Mouse (Mus musculus) embryonic facial prominence, embryonic 15.5 days (tissue): ENCODE measurements around the gene Psmb2. TPM values are rescaled to one million over a fixed set of nuclear protein-coding genes. Genes with fewer than 3 reads are reported as not detected.

Source experiments
- ATAC-seq: fragments of 200-750 bp; cut with Nextera tagmentation; 2 replicates; pipeline ENCODE4 v1.8.0; 2017; ENCODE audit warnings: low read depth, moderate TSS enrichment; ENCODE audit not compliant: insufficient number of reproducible peaks, low FRiP score, low TSS enrichment
- H3K27ac ChIP-seq: fragments of 300-500 bp; sonication (generic); replicated peaks from 2 replicates; pipeline ENCODE4 v1.5.1; 2015; ENCODE audit warnings: mild to moderate bottlenecking, inconsistent platforms
- H3K27me3 ChIP-seq: fragments of 300-500 bp; sonication (generic); 2 replicates; pipeline ENCODE4 v1.6.1; 2015; ENCODE audit warnings: inconsistent platforms
- H3K36me3 ChIP-seq: fragments of 300-500 bp; sonication (generic); 2 replicates; pipeline ENCODE4 v1.6.1; 2015; ENCODE audit warnings: mild to moderate bottlenecking, inconsistent platforms
- H3K4me1 ChIP-seq: fragments of 300-500 bp; sonication (generic); 2 replicates; pipeline ENCODE4 v1.6.1; 2015; ENCODE audit warnings: inconsistent platforms
- H3K4me2 ChIP-seq: fragments of 300-500 bp; sonication (generic); replicated peaks from 2 replicates; pipeline ENCODE4 v1.6.1; 2015; ENCODE audit warnings: mild to moderate bottlenecking, inconsistent platforms
- H3K4me3 ChIP-seq: fragments of 300-500 bp; sonication (generic); replicated peaks from 2 replicates; pipeline ENCODE4 v1.5.1; 2015; ENCODE audit warnings: mild to moderate bottlenecking, inconsistent platforms
- H3K9ac ChIP-seq: fragments of 300-500 bp; sonication (generic); 2 replicates; pipeline ENCODE4 v1.6.1; 2015; ENCODE audit warnings: inconsistent platforms
- H3K9me3 ChIP-seq: fragments of 300-500 bp; sonication (generic); replicated peaks from 2 replicates; pipeline ENCODE4 v1.6.1; 2016; ENCODE audit warnings: inconsistent platforms
- WGBS: fragments of 180-500 bp; shearing (Covaris S2); methylation state at CpG from one replicate; pipeline ENCODE4 v1.1.7; 2015; 5-methylcytosine and 5-hydroxymethylcytosine counted together
- polyA plus RNA-seq: library from polyadenylated mRNA; unstranded; fragments of >200 nt; fragmentation: Nextera tagmentation; extraction: Ambion mirVana; gene quantifications from 2 replicates; pipeline ENCODE4 v1.2.1, GENCODE M21; 2015

Psmb2 gene
- polyA plus RNA-seq, 1 experiment from 2014 or later = 431 TPM

- Histone ChIP-seq H3K27me3 (peaks cover 74% of the 10 kb centered on the region), H3K4me1 (peaks cover 33% of the 10 kb centered on the region), H3K9me3 (no peaks in the 10 kb centered on the region), H3K36me3 (no peaks in the 10 kb centered on the region), H3K4me2 (peak overlapping the region; percentile 40), H3K4me3 (peak overlapping the region; percentile 19), H3K27ac (no peak overlapping the region), H3K9ac (no peak overlapping the region)
- ATAC-seq = no peak
- 2% methylated on average over 18 of the region's 18 CpGs for WGBS
These were observed 54.7 kb downstream of the Psmb2 start for GRCm38 (mm10) chr4:126732111-126732510.

- no peak for ATAC-seq
These were observed 55.3 kb downstream of the Psmb2 start for GRCm38 (mm10) chr4:126732531-126733380.

GRCm38 (mm10) chr4:126734001-126734603 is 56.7 kb downstream of the Psmb2 start:
- Histone ChIP-seq H3K4me1 (peaks cover 33% of the 10 kb centered on the region), H3K9me3 (no peaks in the 10 kb centered on the region), H3K27ac (no peak overlapping the region), H3K4me3 (peak overlapping the region; percentile 39), H3K27me3 (peaks cover 94% of the 10 kb centered on the region), H3K9ac (no peak overlapping the region), H3K4me2 (peak overlapping the region; percentile 50), H3K36me3 (no peaks in the 10 kb centered on the region)
- ATAC-seq = no peak
- WGBS = 5% methylated on average over 16 of the region's 16 CpGs

More at GRCm38 (mm10) chr4:126732531-126733380, 55.3 kb downstream of the Psmb2 start:
- Histone ChIP-seq H3K36me3 (no peaks in the 10 kb centered on the region), H3K9me3 (no peaks in the 10 kb centered on the region), H3K4me2 (peak overlapping the region; percentile 40), H3K27me3 (peaks cover 80% of the 10 kb centered on the region), H3K9ac (no peak overlapping the region), H3K27ac (no peak overlapping the region), H3K4me1 (peaks cover 33% of the 10 kb centered on the region), H3K4me3 (peak overlapping the region; percentile 19; the same call in 1 of the 2 replicates)
- 4% methylated on average over 26 of the region's 26 CpGs for WGBS

- 4% methylated on average over 50 of the region's 51 CpGs for WGBS
- H3K4me2 ChIP-seq = peak overlapping the region; percentile 50
- no peak for ATAC-seq
- peak overlapping the region; percentile 39 for H3K4me3 ChIP-seq
- no peaks in the 10 kb centered on the region for H3K36me3 ChIP-seq
- no peaks in the 10 kb centered on the region for H3K9me3 ChIP-seq
- peaks cover 33% of the 10 kb centered on the region for H3K4me1 ChIP-seq
- H3K9ac ChIP-seq = no peak overlapping the region
- H3K27ac ChIP-seq = no peak overlapping the region
- peaks cover 96% of the 10 kb centered on the region for H3K27me3 ChIP-seq
These were observed 57.4 kb downstream of the Psmb2 start for GRCm38 (mm10) chr4:126734700-126735381.

GRCm38 (mm10) chr4:126735382-126736000 is 58.1 kb downstream of the Psmb2 start:
- Histone ChIP-seq H3K27me3 (peaks cover 89% of the 10 kb centered on the region), H3K4me2 (peak overlapping the region; percentile 50), H3K4me3 (peak overlapping the region; percentile 39), H3K36me3 (no peaks in the 10 kb centered on the region), H3K9me3 (no peaks in the 10 kb centered on the region), H3K4me1 (peaks cover 37% of the 10 kb centered on the region), H3K9ac (no peak overlapping the region), H3K27ac (no peak overlapping the region)
- 2% methylated on average over 51 of the region's 62 CpGs for WGBS
- no peak for ATAC-seq

GRCm38 (mm10) chr4:126736001-126736414 is 58.6 kb downstream of the Psmb2 start, which contains the start of gene Tfap2e:
Gene Tfap2e (minus strand): TSS chr4:126736240.
- H3K9me3 ChIP-seq = no peaks in the 10 kb centered on the region
- H3K9ac ChIP-seq = no peak within 1 kb of the TSS
- H3K36me3 ChIP-seq = no peaks in the 10 kb centered on the region
- H3K27me3 ChIP-seq = peaks cover 84% of the 10 kb centered on the region
- under 1% methylated on average over 32 of the region's 32 CpGs for WGBS
- H3K4me3 ChIP-seq = peak within 1 kb of the TSS; percentile 39
- H3K4me2 ChIP-seq = peak within 1 kb of the TSS; percentile 50
- no peak for ATAC-seq
- peaks cover 37% of the 10 kb centered on the region for H3K4me1 ChIP-seq
- H3K27ac ChIP-seq = no peak within 1 kb of the TSS

GRCm38 (mm10) chr4:126739966-126740676 is 62.7 kb downstream of the Psmb2 start:
- Histone ChIP-seq H3K27me3 (peaks cover 44% of the 10 kb centered on the region), H3K4me1 (peaks cover 30% of the 10 kb centered on the region), H3K36me3 (peaks cover 16% of the 10 kb centered on the region), H3K4me2 (no peak overlapping the region), H3K27ac (no peak overlapping the region), H3K4me3 (no peak overlapping the region), H3K9ac (no peak overlapping the region), H3K9me3 (no peaks in the 10 kb centered on the region)
- WGBS = 18% methylated on average over 10 of the region's 10 CpGs
- ATAC-seq = no peak

- H3K27me3 ChIP-seq = peaks cover 31% of the 10 kb centered on the region
- H3K9ac ChIP-seq = no peak overlapping the region
- H3K4me3 ChIP-seq = no peak overlapping the region
- H3K4me2 ChIP-seq = peak overlapping the region; percentile 33
- H3K27ac ChIP-seq = no peak overlapping the region
- 0 out of 2 replicates have a peak, but pooled peaks have one; percentile 41 for ATAC-seq
- H3K36me3 ChIP-seq = peaks cover 24% of the 10 kb centered on the region
- no peaks in the 10 kb centered on the region for H3K9me3 ChIP-seq
- H3K4me1 ChIP-seq = peaks cover 17% of the 10 kb centered on the region
- 3% methylated on average over 12 of the region's 12 CpGs for WGBS
These were observed 64.0 kb downstream of the Psmb2 start for GRCm38 (mm10) chr4:126741448-126741847.

- Histone ChIP-seq H3K4me2 (no peak overlapping the region), H3K4me3 (no peak overlapping the region), H3K27me3 (peaks cover 16% of the 10 kb centered on the region), H3K27ac (no peak overlapping the region), H3K4me1 (peaks cover 16% of the 10 kb centered on the region; the same call in 1 of the 2 replicates), H3K9me3 (no peaks in the 10 kb centered on the region), H3K9ac (no peak overlapping the region), H3K36me3 (peaks cover 34% of the 10 kb centered on the region)
- 56% methylated on average over 2 of the region's 2 CpGs for WGBS
- ATAC-seq = no peak
These were observed 65.5 kb downstream of the Psmb2 start for GRCm38 (mm10) chr4:126742976-126743375.

GRCm38 (mm10) chr4:126743713-126744112 is 66.3 kb downstream of the Psmb2 start:
- no peak overlapping the region for H3K9ac ChIP-seq
- no peak for ATAC-seq
- H3K9me3 ChIP-seq = no peaks in the 10 kb centered on the region
- 13% methylated on average over 11 of the region's 11 CpGs for WGBS
- peaks cover 20% of the 10 kb centered on the region; the same call in 1 of the 2 replicates for H3K4me1 ChIP-seq
- no peak overlapping the region for H3K4me3 ChIP-seq
- H3K36me3 ChIP-seq = peaks cover 42% of the 10 kb centered on the region
- H3K27me3 ChIP-seq = peaks cover 8% of the 10 kb centered on the region
- H3K27ac ChIP-seq = no peak overlapping the region
- H3K4me2 ChIP-seq = no peak overlapping the region
